ENCODE assay signal across 11 mouse cellular contexts in the genomic region with DNA sequence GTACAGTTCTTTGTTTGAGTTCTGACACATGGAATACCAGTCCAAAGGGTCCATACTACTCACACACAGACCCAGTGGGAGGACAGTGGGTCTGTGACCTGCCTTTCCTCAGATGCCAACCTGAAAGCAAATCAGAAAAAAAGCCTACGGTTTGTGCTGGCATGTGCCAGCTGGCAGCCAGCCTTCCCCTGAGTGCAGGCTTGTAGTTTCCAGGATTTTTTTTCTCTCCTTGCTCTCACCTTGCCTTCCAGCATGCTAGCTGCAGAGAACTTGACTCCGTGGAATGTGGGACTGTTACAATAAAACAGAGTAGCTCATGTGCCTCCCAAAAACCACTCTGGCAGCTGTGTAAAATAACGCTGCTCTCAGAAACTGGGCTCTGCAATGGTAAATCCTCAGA.
A peak's percentile ranks its signal among the peaks of the same experiment; 100 is the strongest.
DNase-seq lines count a peak whose midpoint lies in the region; ATAC-seq and TF ChIP-seq lines count a peak whose summit lies in the region.
"Had no signal": no experiment of that assay in that cellular context is flagged by ENCODE, and none has a peak within 500 bp of the region (broad histone marks: within the 10 kb centered on the region; RNA-seq: fewer than 3 reads in every experiment).

No protein-coding gene starts in this region.

- WGBS in kidney, embryonic 14.5 days, result 23% methylated on average over 3 of the region's 3 CpGs
- WGBS in kidney, adult 2 months, result 4% methylated on average over 3 of the region's 3 CpGs
- 29% methylated on average over 3 of the region's 3 CpGs for WGBS in lung, postnatal 0 days

- no peak overlapping the region for H3K4me2 ChIP-seq in kidney, embryonic 14.5 days (replicated peaks; ENCODE audit: low read depth, low read length)
- H3K4me2 ChIP-seq in lung, postnatal 0 days (replicated peaks; ENCODE audit: low read depth, low read length), result no peak overlapping the region
- H3K4me2 ChIP-seq: midbrain, embryonic 15.5 days; stomach, embryonic 15.5 days had no signal

- TF ChIP-seq EP300 in lung, postnatal 0 days (IDR thresholded peaks at IDR 0.05), result no peak

- H3K36me3 ChIP-seq in kidney, embryonic 14.5 days (ENCODE audit: control insufficient read depth, insufficient read depth, low read length), result no peaks in the 10 kb centered on the region
- no peaks in the 10 kb centered on the region for H3K36me3 ChIP-seq in kidney, adult 2 months (ENCODE audit: control insufficient read depth, insufficient read depth, low read length)
- H3K36me3 ChIP-seq in lung, postnatal 0 days (ENCODE audit: insufficient read depth, low read length), result no peaks in the 10 kb centered on the region
- H3K36me3 ChIP-seq: midbrain, embryonic 15.5 days; stomach, embryonic 15.5 days had no signal

- no peaks in the 10 kb centered on the region for H3K27me3 ChIP-seq in kidney, embryonic 14.5 days (ENCODE audit: control insufficient read depth, insufficient read depth, low read length)
- H3K27me3 ChIP-seq in kidney, adult 2 months (replicated peaks; ENCODE audit: control insufficient read depth, insufficient read depth, low read length), result no peaks in the 10 kb centered on the region
- no peaks in the 10 kb centered on the region for H3K27me3 ChIP-seq in lung, postnatal 0 days (replicated peaks; ENCODE audit: insufficient read depth, low read length)
- H3K27me3 ChIP-seq: midbrain, embryonic 15.5 days; stomach, embryonic 15.5 days had no signal

- H3K9ac ChIP-seq in kidney, embryonic 14.5 days (ENCODE audit: low read depth, low read length), result no peak overlapping the region
- no peak overlapping the region for H3K9ac ChIP-seq in lung, postnatal 0 days (replicated peaks; ENCODE audit: low read depth)
- H3K9ac ChIP-seq: midbrain, embryonic 15.5 days; stomach, embryonic 15.5 days had no signal

- no peak overlapping the region for H3K27ac ChIP-seq in kidney, embryonic 14.5 days (ENCODE audit: low read depth, low read length)
- peak overlapping the region; percentile 9; the same call in 1 of the 2 replicates for H3K27ac ChIP-seq in kidney, adult 2 months (ENCODE audit: insufficient read depth, low read depth, low read length)
- no peak overlapping the region for H3K27ac ChIP-seq in lung, postnatal 0 days (ENCODE audit: low read length)
- H3K27ac ChIP-seq: midbrain, embryonic 15.5 days; stomach, embryonic 15.5 days had no signal

- H3K4me1 ChIP-seq in kidney, embryonic 14.5 days (ENCODE audit: control insufficient read depth, insufficient read depth, low read length), result no peaks in the 10 kb centered on the region; the same call in 1 of the 2 replicates
- peaks cover 3% of the 10 kb centered on the region; the same call in 1 of the 2 replicates for H3K4me1 ChIP-seq in kidney, adult 2 months (ENCODE audit: control insufficient read depth, insufficient read depth, low read length)
- H3K4me1 ChIP-seq in lung, postnatal 0 days (ENCODE audit: insufficient read depth, low read depth, low read length), result no peaks in the 10 kb centered on the region
- H3K4me1 ChIP-seq: stomach, embryonic 15.5 days had no signal

- no peak for TF ChIP-seq CTCF in kidney, adult 2 months (conservative IDR thresholded peaks at IDR 0.05; ENCODE audit: insufficient read depth, insufficient read length, low read depth, low read length)
- no peak for TF ChIP-seq CTCF in lung, postnatal 0 days (IDR thresholded peaks at IDR 0.05)

- TF ChIP-seq POLR2A in kidney, adult 2 months (IDR thresholded peaks at IDR 0.05; ENCODE audit: low read depth, low read length), result no peak

- H3K4me3 ChIP-seq in kidney, embryonic 14.5 days (ENCODE audit: low read length), result no peak overlapping the region
- H3K4me3 ChIP-seq in kidney, adult 2 months (ENCODE audit: insufficient read depth, low read depth, low read length), result no peak overlapping the region
- H3K4me3 ChIP-seq in lung, postnatal 0 days (ENCODE audit: low read depth, low read length), result no peak overlapping the region
- H3K4me3 ChIP-seq: midbrain, embryonic 15.5 days; stomach, embryonic 15.5 days had no signal

- DNase-seq in adrenal gland, postnatal 14 days, result peak; percentile 41
- DNase-seq in adrenal gland, adult 8-10 months, result no peak
- DNase-seq in kidney, adult 11 months, result peak; percentile 72
- peak; percentile 79 for DNase-seq in kidney, adult 2 months
- DNase-seq in lung, postnatal 0 days (ENCODE audit: low spot score), result peak; percentile 15
- no peak for DNase-seq in gastrocnemius, postnatal 25 days

- ATAC-seq in kidney, embryonic 14.5 days (ENCODE audit: low FRiP score, low TSS enrichment), result no peak; the same call in 1 of the 2 replicates
- no peak for ATAC-seq in lung, postnatal 0 days
- ATAC-seq in activated CD4-positive, CD25-positive, alpha-beta regulatory T cell, adult 4 months, result no peak
- ATAC-seq: intestine, embryonic 16.5 days; midbrain, embryonic 15.5 days had no signal

- H3K9me3 ChIP-seq in kidney, embryonic 14.5 days (ENCODE audit: control insufficient read depth, low read length), result no peaks in the 10 kb centered on the region
- H3K9me3 ChIP-seq in lung, postnatal 0 days (ENCODE audit: low read length), result no peaks in the 10 kb centered on the region
- H3K9me3 ChIP-seq: midbrain, embryonic 15.5 days; stomach, embryonic 15.5 days had no signal

Comparison
In these comparisons a context has a peak if more than half of its experiments do, and no peak if none do; other contexts are left out.
1. DNase-seq: peak in adrenal gland, postnatal 14 days (single experiment), kidney, adult 11 months (single experiment), kidney, adult 2 months (single experiment) and lung, postnatal 0 days (single experiment); none in adrenal gland, adult 8-10 months (single experiment) and gastrocnemius, postnatal 25 days (single experiment).